Mouse (Mus musculus): Measurements from ENCODE around the gene Slc25a22. TPM values are rescaled to one million over a fixed set of nuclear protein-coding genes. Genes with fewer than 3 reads are reported as not detected.

The Slc25a22 gene
- total RNA-seq (2021) = 100 to 1,000 TPM; 319 to 341 TPM

- peak; percentile 82 to 83 for DNase-seq
Measured at GRCm38 (mm10) chr7:141437178-141438120, at the start of gene Slc25a22. Gene Slc25a22 (minus strand): TSS chr7:141437892.

DNA sequence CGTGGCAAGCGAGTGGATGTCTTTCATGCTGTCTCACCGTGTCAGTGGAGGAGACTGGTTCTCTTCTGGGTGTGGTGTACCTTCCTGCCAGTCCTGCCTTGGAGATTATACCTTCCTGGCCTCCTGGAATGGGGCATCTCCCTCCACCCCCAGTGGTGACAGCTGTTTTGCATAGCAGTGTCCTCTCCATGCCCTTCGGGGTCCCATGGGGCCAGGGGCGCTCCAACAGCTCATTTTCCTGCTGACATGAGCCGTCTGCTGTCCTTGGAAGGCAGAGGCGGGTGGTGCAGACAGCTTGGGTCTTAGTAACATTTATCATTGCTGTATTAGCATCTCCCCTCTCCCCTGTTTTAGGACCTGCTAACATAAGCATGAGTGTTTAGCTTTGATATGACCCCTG lies 49.4 kb upstream of the Slc25a22 start:
- no peak for DNase-seq

GRCm38 (mm10) chr7:141486239-141486638 lies 48.5 kb upstream of the Slc25a22 start:
- no peak for DNase-seq

GRCm38 (mm10) chr7:141485606-141486005 lies 47.9 kb upstream of the Slc25a22 start:
- DNase-seq = no peak

- DNase-seq = no peak
Measured at GRCm38 (mm10) chr7:141485186-141485585, 47.5 kb upstream of the Slc25a22 start.

DNA sequence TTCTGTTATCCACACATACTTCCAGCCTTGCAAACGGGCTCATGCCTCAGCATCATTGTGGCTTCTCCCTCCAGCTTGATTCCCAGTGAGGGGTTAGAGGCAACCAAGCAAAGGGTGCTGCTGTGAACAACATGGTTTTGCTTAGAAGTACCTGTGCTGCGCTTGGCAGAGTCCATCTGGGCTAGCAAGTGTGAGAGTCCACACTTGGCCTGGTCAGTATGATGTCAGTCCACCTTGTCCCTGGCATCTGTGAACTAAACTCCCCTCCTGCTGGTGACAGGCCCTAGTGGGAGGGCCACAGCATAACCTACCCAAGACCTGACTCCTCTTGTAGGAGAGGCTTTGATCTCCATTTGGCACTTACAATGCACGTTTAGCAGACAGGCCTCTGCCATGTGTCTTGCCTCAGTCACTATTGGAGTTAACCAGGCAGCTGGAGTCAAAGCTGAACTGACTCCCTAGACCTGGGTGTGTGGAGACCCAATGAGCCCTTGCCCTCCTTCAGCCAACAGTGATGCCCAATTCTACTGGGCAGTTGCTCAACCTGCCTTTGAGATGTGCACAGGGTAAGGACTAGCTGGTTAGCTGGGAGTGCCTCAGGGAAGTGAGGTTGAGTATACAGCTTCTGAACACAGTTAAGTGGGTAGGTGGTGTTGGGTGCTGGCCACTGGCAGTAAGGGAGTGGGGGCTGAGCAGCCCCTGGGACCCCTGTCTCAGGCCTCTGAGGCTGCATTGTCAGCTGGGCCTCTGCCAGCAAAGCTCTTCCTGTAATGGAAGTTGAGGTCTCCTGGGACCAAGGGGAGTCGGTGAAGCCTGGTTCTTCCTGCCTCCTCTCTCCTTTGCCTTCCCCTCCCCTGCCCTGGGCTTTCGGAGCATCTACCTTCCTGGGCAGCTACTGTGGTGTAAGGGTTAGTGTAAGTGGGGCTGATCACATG lies 46.8 kb upstream of the Slc25a22 start:
- DNase-seq = no peak

- no peak for DNase-seq
Measured at GRCm38 (mm10) chr7:141483114-141483653, 45.5 kb upstream of the Slc25a22 start.

DNA sequence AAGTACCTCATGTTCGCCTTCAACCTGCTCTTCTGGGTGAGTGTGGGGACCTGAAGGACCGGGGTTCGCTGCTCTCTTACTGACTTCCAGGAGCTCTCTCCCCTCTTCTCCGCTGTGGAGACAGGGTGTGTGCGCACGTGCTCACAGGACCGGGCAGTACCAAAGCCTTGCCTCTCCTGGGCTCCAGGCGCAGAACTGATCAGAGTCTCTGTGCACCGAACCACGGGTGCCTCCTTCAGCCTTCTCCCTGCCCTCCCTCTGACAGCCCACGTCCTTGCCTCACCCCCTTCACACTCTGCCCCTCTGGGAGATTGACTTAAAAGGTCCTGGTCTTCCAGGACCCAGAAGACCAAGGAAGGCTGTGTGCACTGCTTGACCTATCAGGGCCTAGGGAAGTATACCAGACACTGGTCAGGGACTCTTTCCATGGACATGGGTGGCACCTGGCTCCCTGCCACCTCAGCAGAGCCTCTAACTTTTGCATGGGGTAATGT lies 44.9 kb upstream of the Slc25a22 start:
- DNase-seq = no peak

DNA sequence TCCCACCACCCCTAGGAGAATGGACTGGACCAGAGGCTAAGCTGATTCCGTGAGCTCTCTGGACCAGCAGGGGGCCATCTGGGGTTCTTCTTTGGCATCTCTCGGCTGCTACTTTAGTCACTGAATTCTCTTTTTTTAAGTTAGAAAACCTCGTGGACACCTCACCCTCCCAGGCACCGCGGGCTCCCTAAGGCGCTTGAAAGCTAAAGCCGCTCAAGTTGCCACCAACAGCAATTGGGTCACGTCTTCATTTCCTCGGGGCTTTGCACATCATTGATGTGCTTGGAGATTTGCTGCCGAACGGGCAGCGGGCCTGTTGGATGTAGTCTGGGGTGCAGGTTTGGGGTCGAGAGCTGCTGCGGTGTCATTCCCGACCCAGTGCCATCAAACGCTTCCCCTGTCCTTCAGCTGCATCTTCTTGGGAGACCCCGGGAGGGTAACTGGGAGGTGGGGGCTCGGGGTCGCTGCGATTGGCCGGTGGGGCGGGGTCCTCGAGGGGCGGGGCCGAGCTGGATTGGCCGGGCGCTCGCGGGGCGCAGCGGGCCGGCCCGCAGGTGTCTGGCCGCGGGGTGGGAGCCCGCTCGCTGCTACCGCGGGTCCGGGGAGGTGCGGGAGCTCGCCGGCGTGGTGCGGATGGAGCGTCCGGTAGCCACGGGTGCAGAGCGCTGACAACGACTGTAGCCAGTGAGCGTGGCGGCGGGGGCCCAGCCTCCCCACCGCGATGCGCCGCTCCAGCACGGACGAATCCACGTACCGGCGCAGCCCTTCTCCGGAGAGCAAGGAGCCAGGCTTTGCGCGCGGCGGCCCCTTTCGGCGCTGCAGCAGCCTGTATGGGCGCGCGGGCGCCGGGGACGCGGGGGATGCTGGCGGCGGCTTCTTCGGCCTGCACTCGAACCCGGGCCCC lies 44.1 kb upstream of the Slc25a22 start:
- DNase-seq = peak in 1 of 2 experiments; percentile 52

- peak; percentile 66 to 71 for DNase-seq
Measured at GRCm38 (mm10) chr7:141480842-141481497, 43.3 kb upstream of the Slc25a22 start.

- no peak for DNase-seq
Measured at GRCm38 (mm10) chr7:141478270-141478748, 40.6 kb upstream of the Slc25a22 start.

- DNase-seq = no peak
Measured at GRCm38 (mm10) chr7:141477578-141478269, 40.0 kb upstream of the Slc25a22 start.

DNA sequence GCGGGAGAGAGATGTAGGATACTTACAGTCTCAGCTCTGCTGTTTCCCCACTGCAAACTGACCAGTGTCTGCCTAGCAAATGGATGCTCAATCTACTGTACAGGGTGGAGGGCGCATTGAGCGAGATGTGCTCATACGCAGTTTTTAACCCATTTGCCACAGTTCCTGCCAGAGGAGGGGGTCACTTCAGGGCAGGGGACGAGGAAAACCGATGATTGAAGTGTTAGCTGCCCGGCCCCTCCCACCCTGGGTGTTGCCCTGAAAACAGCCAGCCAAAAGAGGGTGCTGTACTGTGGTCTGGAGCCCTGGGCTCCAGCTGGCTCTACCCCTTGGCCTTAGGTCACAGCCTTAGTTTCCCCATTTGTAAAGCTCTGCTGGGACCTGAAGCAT lies 39.3 kb upstream of the Slc25a22 start:
- no peak for DNase-seq

DNA sequence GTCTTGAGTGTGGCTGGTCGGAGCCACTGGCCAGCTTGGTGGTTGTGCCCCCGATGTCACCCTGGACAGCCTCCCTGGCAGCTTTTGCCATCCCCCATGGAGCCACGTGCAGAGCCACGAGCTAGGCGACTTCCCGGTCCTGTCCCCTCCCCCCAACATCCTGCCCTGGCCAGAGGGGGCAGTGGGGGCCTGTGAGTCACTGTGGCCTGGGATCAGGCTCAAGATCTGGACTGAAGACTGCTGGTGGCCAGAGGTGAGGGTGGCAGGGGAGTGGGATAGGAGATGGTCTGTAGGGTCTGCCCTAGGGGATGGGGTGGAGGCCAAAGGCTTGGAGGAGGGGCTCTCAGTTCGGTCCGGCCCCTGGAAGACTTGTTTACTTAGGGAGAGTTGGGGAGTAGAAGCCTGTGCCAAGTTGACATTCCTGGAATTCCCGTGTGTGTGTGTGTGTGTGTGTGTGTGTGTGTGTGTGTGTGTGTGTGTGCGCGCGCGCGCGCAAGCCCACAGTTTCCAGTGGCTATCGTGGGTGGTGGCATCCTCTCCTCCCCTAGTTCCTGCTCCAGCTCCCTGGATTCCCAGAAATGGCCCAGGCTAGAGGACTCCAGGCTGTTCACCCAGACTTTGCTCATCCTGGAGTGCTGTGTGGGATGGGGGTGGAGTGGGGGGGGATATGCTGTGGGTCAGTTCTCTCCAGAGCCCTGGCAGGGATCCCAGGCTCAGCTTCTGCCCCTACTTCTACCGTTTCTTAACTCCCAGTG lies 38.7 kb upstream of the Slc25a22 start:
- no peak for DNase-seq

DNA sequence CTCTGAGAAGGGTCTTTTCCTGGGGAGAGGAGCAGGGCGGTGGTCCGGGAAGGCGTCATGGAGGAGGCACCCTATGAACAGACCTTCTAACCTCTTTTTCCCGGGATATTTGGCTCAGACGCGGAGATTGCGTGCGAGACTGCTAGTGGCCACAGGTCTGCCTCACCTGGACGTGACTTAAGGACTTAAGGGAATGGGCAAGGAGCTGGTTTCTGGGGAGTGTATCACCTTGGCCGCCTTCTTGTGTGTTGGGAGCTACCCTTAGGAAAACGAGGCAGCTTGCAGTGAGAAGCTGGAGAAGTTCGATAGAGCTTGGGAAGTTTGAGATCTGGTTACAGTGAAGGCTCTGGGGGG lies 38.1 kb upstream of the Slc25a22 start:
- no peak for DNase-seq

DNA sequence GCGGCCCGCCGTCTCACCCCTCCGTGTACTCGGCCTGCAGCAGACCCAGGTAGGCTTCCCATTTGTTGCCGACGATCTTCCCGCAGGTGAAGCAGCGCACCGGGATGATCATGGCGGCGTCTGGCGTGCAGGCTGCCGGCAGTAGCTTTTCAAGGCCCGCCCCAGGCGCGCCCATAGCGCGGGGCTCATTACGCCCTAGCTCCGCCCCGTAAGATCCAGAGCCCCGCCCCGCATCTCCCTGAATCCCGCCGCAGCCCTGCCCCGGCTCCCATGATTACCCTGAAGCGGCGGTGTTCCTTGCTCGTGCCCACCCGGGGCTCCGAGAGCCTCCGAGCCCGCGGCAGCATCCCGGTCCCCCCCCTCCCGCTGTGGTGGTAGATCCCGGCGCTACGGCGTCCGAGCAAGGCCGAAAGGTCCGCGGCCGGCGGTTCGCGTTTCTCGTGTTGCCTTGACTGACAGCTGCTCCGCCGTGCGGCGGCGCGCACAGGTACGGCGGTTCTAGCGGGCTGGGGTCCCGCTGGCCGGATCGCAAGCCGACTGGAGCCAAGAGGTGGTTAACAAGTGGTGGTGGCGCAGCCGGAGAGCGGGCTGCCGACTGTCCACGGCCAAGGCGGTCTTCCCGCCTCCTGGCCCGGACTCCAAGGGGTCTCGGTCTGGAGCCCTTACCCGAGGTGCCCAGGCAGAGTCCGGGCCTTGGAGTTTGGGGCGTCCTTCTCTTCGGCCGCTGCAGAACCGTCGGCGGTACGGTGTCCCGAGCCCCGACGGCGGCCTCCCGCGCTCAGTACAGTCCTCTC lies 37.5 kb upstream of the Slc25a22 start, which contains the start of the genes Polr2l and Tspan4:
TSS of gene Polr2l (minus strand) at position 122 of the 794 bp plus-strand sequence.
TSS of gene Tspan4 (plus strand) at position 230 of the 794 bp plus-strand sequence.
- peak; percentile 82 to 83 for DNase-seq

GRCm38 (mm10) chr7:141474160-141474559 lies 36.5 kb upstream of the Slc25a22 start:
- no peak for DNase-seq

DNA sequence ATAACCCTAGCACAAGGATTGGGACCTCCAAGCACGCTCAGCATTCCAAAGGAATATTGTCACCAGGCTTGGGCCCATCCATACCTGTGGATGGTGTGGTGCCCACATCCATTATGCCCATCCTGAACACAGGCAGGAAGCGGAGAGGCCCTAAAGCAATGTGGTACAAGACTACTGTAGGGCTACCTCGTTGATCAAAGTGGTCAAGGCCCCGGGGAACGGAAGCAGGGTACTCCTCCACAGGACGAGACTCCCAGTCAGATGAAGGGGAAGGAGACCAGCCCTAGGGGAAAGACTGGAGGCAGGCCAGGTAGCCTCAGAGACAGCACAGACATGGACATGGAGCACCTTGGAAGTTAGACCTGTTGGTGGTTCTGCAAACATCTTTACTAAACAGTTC lies 35.1 kb upstream of the Slc25a22 start:
- DNase-seq = no peak

Measured in layer of hippocampus, postnatal 36 days (tissue).